Comparison of ENCODE assay signal across 8 mouse cellular contexts in the genomic region with DNA sequence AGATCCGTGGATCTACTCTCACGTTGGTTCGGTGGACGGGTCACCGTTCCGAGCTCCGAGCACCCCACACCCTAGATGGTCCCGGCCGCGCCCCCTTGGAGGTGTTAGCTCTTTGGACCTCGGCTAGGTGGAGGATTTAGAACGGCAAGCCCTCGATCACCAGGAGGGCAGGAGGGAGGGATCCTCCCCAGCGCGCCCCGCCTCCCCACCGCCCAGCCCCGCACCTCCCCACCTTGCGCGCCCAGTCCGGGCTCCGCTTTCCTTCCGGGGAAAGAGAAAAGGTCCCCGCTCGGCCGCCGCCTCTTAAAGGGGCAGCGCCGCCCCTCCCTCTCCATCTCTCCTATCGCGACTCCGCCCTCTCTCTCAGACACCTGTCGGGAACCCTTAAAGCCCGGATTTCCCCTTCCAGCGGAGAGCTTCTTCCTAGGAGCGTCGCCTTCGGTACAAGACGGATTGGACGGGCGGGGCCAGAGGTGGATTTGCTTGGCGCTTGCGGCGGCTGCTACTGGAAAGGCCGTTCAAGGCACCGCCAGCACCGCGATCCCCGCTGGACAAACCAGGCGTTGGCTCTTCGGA. TPM values are rescaled to one million over a fixed set of nuclear protein-coding genes. Genes with fewer than 3 reads are reported as not detected.
DNase-seq lines count a peak whose midpoint lies in the region; ATAC-seq and TF ChIP-seq lines count a peak whose summit lies in the region.

Itga3 (minus strand) TSS at position 266 of the 576 bp plus-strand sequence.

- TF ChIP-seq CTCF in stomach, postnatal 0 days (IDR thresholded peaks at IDR 0.05; ENCODE audit: low read depth), result no peak

- H3K4me3 ChIP-seq in embryonic facial prominence, embryonic 10.5 days, result peak within 1 kb of the TSS; percentile 73
- H3K4me3 ChIP-seq in limb, embryonic 12.5 days (replicated peaks), result peak within 1 kb of the TSS; percentile 60
- peak within 1 kb of the TSS; percentile 75 for H3K4me3 ChIP-seq in midbrain, embryonic 15.5 days
- peak within 1 kb of the TSS; percentile 67 for H3K4me3 ChIP-seq in stomach, postnatal 0 days (ENCODE audit: low read depth, low read length)

- peak; percentile 21 to 49 for DNase-seq in spleen, adult 18-20 months
- DNase-seq in spleen, postnatal 14 days (ENCODE audit: low spot score in 2 of 2), result no peak
- peak; percentile 79 for DNase-seq in embryonic facial prominence, embryonic 10.5 days (ENCODE audit: low spot score)
- peak; percentile 64 to 65 for DNase-seq in heart, adult 9 months (ENCODE audit: low spot score in 2 of 2)
- peak; percentile 87 for DNase-seq in kidney, adult 9 months
- peak; percentile 91 for DNase-seq in stomach, postnatal 0 days (ENCODE audit: low spot score)

- peak within 1 kb of the TSS; percentile 82 for H3K27ac ChIP-seq in embryonic facial prominence, embryonic 10.5 days (replicated peaks)
- no peak within 1 kb of the TSS for H3K27ac ChIP-seq in limb, embryonic 12.5 days
- peak within 1 kb of the TSS; percentile 82 for H3K27ac ChIP-seq in midbrain, embryonic 15.5 days
- peak within 1 kb of the TSS; percentile 92 for H3K27ac ChIP-seq in stomach, postnatal 0 days (replicated peaks)

- TF ChIP-seq EP300 in stomach, postnatal 0 days (optimal IDR thresholded peaks at IDR 0.05), result no peak

- peak within 1 kb of the TSS; percentile 96 for H3K4me2 ChIP-seq in limb, embryonic 12.5 days
- H3K4me2 ChIP-seq in midbrain, embryonic 15.5 days, result peak within 1 kb of the TSS; percentile 90
- peak within 1 kb of the TSS; percentile 85 for H3K4me2 ChIP-seq in stomach, postnatal 0 days (replicated peaks; ENCODE audit: low read depth)

- no peaks in the 10 kb centered on the region for H3K9me3 ChIP-seq in embryonic facial prominence, embryonic 10.5 days
- no peaks in the 10 kb centered on the region for H3K9me3 ChIP-seq in limb, embryonic 12.5 days
- no peaks in the 10 kb centered on the region for H3K9me3 ChIP-seq in midbrain, embryonic 15.5 days
- no peaks in the 10 kb centered on the region for H3K9me3 ChIP-seq in stomach, postnatal 0 days (ENCODE audit: control insufficient read depth, low read length)

- H3K4me1 ChIP-seq in embryonic facial prominence, embryonic 10.5 days, result peaks cover 89% of the 10 kb centered on the region
- peaks cover 18% of the 10 kb centered on the region for H3K4me1 ChIP-seq in limb, embryonic 12.5 days (replicated peaks)
- H3K4me1 ChIP-seq in midbrain, embryonic 15.5 days, result peaks cover 29% of the 10 kb centered on the region
- peaks cover 12% of the 10 kb centered on the region for H3K4me1 ChIP-seq in stomach, postnatal 0 days (replicated peaks; ENCODE audit: control insufficient read depth, insufficient read depth)

- no peaks in the 10 kb centered on the region for H3K36me3 ChIP-seq in embryonic facial prominence, embryonic 10.5 days (replicated peaks)
- H3K36me3 ChIP-seq in limb, embryonic 12.5 days, result no peaks in the 10 kb centered on the region
- H3K36me3 ChIP-seq in midbrain, embryonic 15.5 days (replicated peaks), result no peaks in the 10 kb centered on the region
- H3K36me3 ChIP-seq in stomach, postnatal 0 days (ENCODE audit: control insufficient read depth, insufficient read depth, low read length), result no peaks in the 10 kb centered on the region

- H3K9ac ChIP-seq in limb, embryonic 12.5 days (replicated peaks), result peak within 1 kb of the TSS; percentile 60
- H3K9ac ChIP-seq in midbrain, embryonic 15.5 days, result peak within 1 kb of the TSS; percentile 75
- peak within 1 kb of the TSS; percentile 80 for H3K9ac ChIP-seq in stomach, postnatal 0 days (ENCODE audit: low read length)

- peak; percentile 39; the same call in 1 of the 2 replicates for ATAC-seq in limb, embryonic 12.5 days (ENCODE audit: insufficient number of reproducible peaks, insufficient read depth, low FRiP score, low TSS enrichment, low read depth)
- peak; percentile 78 for ATAC-seq in midbrain, embryonic 15.5 days (replicated peaks)
- peak; percentile 70 for ATAC-seq in stomach, postnatal 0 days (ENCODE audit: low FRiP score, low TSS enrichment)

- peaks cover 76% of the 10 kb centered on the region for H3K27me3 ChIP-seq in embryonic facial prominence, embryonic 10.5 days (replicated peaks; ENCODE audit: low read depth, poor library complexity, severe bottlenecking)
- peaks cover 88% of the 10 kb centered on the region for H3K27me3 ChIP-seq in limb, embryonic 12.5 days
- H3K27me3 ChIP-seq in midbrain, embryonic 15.5 days (replicated peaks), result peaks cover 36% of the 10 kb centered on the region
- H3K27me3 ChIP-seq in stomach, postnatal 0 days (ENCODE audit: control insufficient read depth, insufficient read depth, low read length), result no peaks in the 10 kb centered on the region

- WGBS in embryonic facial prominence, embryonic 10.5 days, result under 1% methylated on average over 50 of the region's 51 CpGs
- WGBS in limb, embryonic 12.5 days, result under 1% methylated on average over 50 of the region's 51 CpGs
- WGBS in midbrain, embryonic 15.5 days, result under 1% methylated on average over 51 of the region's 51 CpGs
- WGBS in stomach, postnatal 0 days, result under 1% methylated on average over 41 of the region's 51 CpGs

RNA-seq across cellular contexts. Expression of gene Itga3, which starts in this region (rescaled TPM):
- polyA plus RNA-seq in embryonic facial prominence, embryonic 10.5 days (2016; fragmentation: Nextera tagmentation; extraction: Ambion mirVana), result 11.5 and 12.2 TPM in 2 replicates
- 7.7 and 7.9 TPM in 2 replicates for polyA plus RNA-seq in limb, embryonic 12.5 days (2016; fragmentation: Nextera tagmentation; extraction: Ambion mirVana)
- polyA plus RNA-seq in midbrain, embryonic 15.5 days (2015; fragmentation: Nextera tagmentation; extraction: Ambion mirVana), result 17.2 and 17.4 TPM in 2 replicates
- polyA plus RNA-seq in stomach, postnatal 0 days (2015; fragmentation: Nextera tagmentation; extraction: Ambion mirVana), result 15.6 and 17.0 TPM in 2 replicates

Comparison
In these comparisons a context has a peak if more than half of its experiments do, and no peak if none do; other contexts are left out.
1. DNase-seq: peak in spleen, adult 18-20 months (2 of 2), embryonic facial prominence, embryonic 10.5 days (single experiment), heart, adult 9 months (2 of 2), kidney, adult 9 months (single experiment) and stomach, postnatal 0 days (single experiment); none in spleen, postnatal 14 days (0 of 2).
2. Peak in every context shown above with its lines, with median percentiles within 50 percentile points of each other: H3K4me3 ChIP-seq, ATAC-seq, H3K4me2 ChIP-seq and H3K9ac ChIP-seq.